Mouse (Mus musculus) gastrocnemius, postnatal 10 days (tissue): ENCODE measurements at regions not wholly inside any gene's neighbourhood (a gene's known extent, or its start where the extent isn't known, plus 50 kb on each side); places are given as distances from the start of the nearest gene placed in this dataset.

ENCODE experiments used
- DNase-seq: peaks from one replicate; pipeline ENCODE4 v3.0.0; 2021; ENCODE audit warnings: mixed read lengths

GRCm38 (mm10) chr5:60516416-60516815, 1292.2 kb upstream of the G6pd2 start:
- DNase-seq: peak; percentile 7
